Mouse (Mus musculus): ENCODE data around the gene Mcm10. TPM values are rescaled to one million over a fixed set of nuclear protein-coding genes. Genes with fewer than 3 reads are reported as not detected.
A peak's percentile ranks its signal among the peaks of the same experiment; 100 is the strongest.

The Mcm10 gene
- total and polyA plus RNA-seq, 2 experiments, result 21.8 to 36.0 TPM

DNA sequence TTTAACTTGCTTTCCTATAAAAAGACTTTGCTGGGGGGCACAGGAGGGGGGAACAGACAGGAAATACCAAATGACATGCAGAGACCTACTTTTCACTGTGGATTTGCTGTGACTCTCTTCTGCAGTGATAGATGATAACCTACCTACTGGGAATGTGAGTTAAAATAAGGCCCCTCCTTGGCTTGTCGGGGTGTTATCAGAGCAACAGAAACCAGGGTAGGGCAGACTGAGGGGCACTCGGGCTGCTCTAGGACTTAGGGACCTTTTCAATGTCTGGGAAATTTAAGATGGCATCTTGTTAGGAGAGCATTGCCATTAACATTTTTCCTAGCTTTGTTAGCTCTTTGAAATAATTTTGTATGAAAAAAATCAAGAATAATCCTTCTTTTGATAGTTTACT, 10.7 kb upstream of the Mcm10 start:
- no peaks in the 10 kb centered on the region for H3K79me2 ChIP-seq (ENCODE audit: control insufficient read depth, insufficient read depth, low read length)
- no peak overlapping the region for H3K9ac ChIP-seq (ENCODE audit: low read depth, low read length)
- no peak overlapping the region for H3K27ac ChIP-seq (replicated peaks; ENCODE audit: insufficient read depth, low read depth, low read length)
- no peaks in the 10 kb centered on the region for H3K27me3 ChIP-seq (ENCODE audit: control insufficient read depth, insufficient read depth, low read length)
- no peaks in the 10 kb centered on the region for H3K4me1 ChIP-seq (ENCODE audit: control insufficient read depth, insufficient read depth, low read length)
- 67% methylated on average over 2 of the region's 2 CpGs for WGBS
- no peak overlapping the region for H3K4me3 ChIP-seq (ENCODE audit: insufficient read depth, low read depth, low read length)
- peaks cover 72% of the 10 kb centered on the region for H3K36me3 ChIP-seq (ENCODE audit: control insufficient read depth, insufficient read depth, low read length)
- DNase-seq (ENCODE audit: extremely low read depth, low read depth, low spot score), result no peak
- TF ChIP-seq CTCF (IDR thresholded peaks at IDR 0.05; ENCODE audit: low read depth, low read length) (no peak), POLR2A (IDR thresholded peaks at IDR 0.05; ENCODE audit: extremely low read depth, insufficient read depth, low read length) (no peak)

GRCm38 (mm10) chr2:5019708-5020107, 7.1 kb upstream of the Mcm10 start:
- DNase-seq (ENCODE audit: extremely low read depth, low read depth, low spot score), result no peak
- Histone ChIP-seq H3K27ac (replicated peaks; ENCODE audit: insufficient read depth, low read depth, low read length) (no peak overlapping the region), H3K4me3 (ENCODE audit: insufficient read depth, low read depth, low read length) (no peak overlapping the region), H3K36me3 (ENCODE audit: control insufficient read depth, insufficient read depth, low read length) (peaks cover 52% of the 10 kb centered on the region), H3K79me2 (ENCODE audit: control insufficient read depth, insufficient read depth, low read length) (no peaks in the 10 kb centered on the region), H3K4me1 (ENCODE audit: control insufficient read depth, insufficient read depth, low read length) (peaks cover 3% of the 10 kb centered on the region; the same call in 1 of the 2 replicates), H3K9ac (ENCODE audit: low read depth, low read length) (no peak overlapping the region), H3K27me3 (ENCODE audit: control insufficient read depth, insufficient read depth, low read length) (no peaks in the 10 kb centered on the region)
- TF ChIP-seq CTCF (IDR thresholded peaks at IDR 0.05; ENCODE audit: low read depth, low read length) (no peak), POLR2A (IDR thresholded peaks at IDR 0.05; ENCODE audit: extremely low read depth, insufficient read depth, low read length) (no peak)
- 64% methylated on average over 1 of the region's 1 CpGs for WGBS

DNA sequence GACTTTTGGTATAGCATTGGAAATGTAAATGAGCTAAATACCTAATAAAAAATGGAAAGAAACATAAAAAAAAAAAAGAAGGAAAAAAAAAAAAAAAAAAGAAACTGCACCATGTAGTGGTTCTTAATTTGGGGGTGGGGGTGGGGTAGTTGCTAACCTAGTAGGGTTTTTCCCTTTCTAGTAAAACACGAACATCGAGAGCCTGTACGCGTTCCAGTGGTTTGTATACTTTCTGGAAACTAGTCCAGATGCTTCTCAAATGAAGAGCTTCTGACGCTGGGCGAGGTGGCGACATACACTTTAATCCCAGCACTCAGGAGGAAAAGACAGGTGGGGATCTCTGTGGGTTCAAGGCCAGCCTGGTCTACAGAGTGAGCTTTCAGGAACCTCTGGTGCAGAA, 4.3 kb upstream of the Mcm10 start:
- H3K79me2 ChIP-seq (ENCODE audit: control insufficient read depth, insufficient read depth, low read length), result no peaks in the 10 kb centered on the region
- no peaks in the 10 kb centered on the region for H3K27me3 ChIP-seq (ENCODE audit: control insufficient read depth, insufficient read depth, low read length)
- H3K9ac ChIP-seq (ENCODE audit: low read depth, low read length), result no peak overlapping the region
- peaks cover 30% of the 10 kb centered on the region for H3K36me3 ChIP-seq (ENCODE audit: control insufficient read depth, insufficient read depth, low read length)
- H3K4me1 ChIP-seq (ENCODE audit: control insufficient read depth, insufficient read depth, low read length), result peaks cover 5% of the 10 kb centered on the region; the same call in 1 of the 2 replicates
- 79% methylated on average over 7 of the region's 7 CpGs for WGBS
- no peak for DNase-seq (ENCODE audit: extremely low read depth, low read depth, low spot score)
- H3K4me3 ChIP-seq (ENCODE audit: insufficient read depth, low read depth, low read length), result no peak overlapping the region
- no peak for TF ChIP-seq POLR2A (IDR thresholded peaks at IDR 0.05; ENCODE audit: extremely low read depth, insufficient read depth, low read length)
- no peak for TF ChIP-seq CTCF (IDR thresholded peaks at IDR 0.05; ENCODE audit: low read depth, low read length)
- H3K27ac ChIP-seq (replicated peaks; ENCODE audit: insufficient read depth, low read depth, low read length), result no peak overlapping the region

DNA sequence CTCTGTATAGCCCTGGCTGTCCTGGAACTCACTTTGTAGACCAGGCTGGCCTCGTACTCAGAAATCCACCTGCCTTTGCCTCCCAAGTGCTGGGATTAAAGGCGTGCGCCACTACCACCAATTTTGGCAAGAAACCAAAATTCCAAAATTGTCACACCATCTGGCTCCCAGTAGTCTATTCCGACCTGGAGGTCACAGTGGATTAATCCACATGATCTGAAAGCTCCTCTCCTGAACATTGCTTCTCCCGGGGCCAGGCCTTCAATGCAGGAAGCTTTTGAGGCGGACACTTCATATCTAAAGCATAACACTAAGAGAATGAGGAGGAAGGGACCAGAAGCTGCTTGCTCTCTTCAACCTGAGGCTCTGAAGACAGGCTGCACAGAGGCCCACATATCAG, 2.9 kb upstream of the Mcm10 start:
- TF ChIP-seq CTCF (IDR thresholded peaks at IDR 0.05; ENCODE audit: low read depth, low read length), result no peak
- peak; percentile 55 for DNase-seq (ENCODE audit: extremely low read depth, low read depth, low spot score)
- Histone ChIP-seq H3K9ac (ENCODE audit: low read depth, low read length) (no peak overlapping the region), H3K79me2 (ENCODE audit: control insufficient read depth, insufficient read depth, low read length) (no peaks in the 10 kb centered on the region), H3K4me1 (ENCODE audit: control insufficient read depth, insufficient read depth, low read length) (peaks cover 5% of the 10 kb centered on the region; the same call in 1 of the 2 replicates), H3K4me3 (ENCODE audit: insufficient read depth, low read depth, low read length) (no peak overlapping the region), H3K27ac (replicated peaks; ENCODE audit: insufficient read depth, low read depth, low read length) (0 out of 2 replicates have a peak overlapping the region, but pooled peaks have one; percentile 7), H3K27me3 (ENCODE audit: control insufficient read depth, insufficient read depth, low read length) (no peaks in the 10 kb centered on the region), H3K36me3 (ENCODE audit: control insufficient read depth, insufficient read depth, low read length) (peaks cover 18% of the 10 kb centered on the region)
- WGBS, result 53% methylated on average over 6 of the region's 6 CpGs

GRCm38 (mm10) chr2:5014616-5015015, 2.0 kb upstream of the Mcm10 start:
- 39% methylated on average over 7 of the region's 7 CpGs for whole genome bisulfite sequencing
- TF ChIP-seq CTCF (IDR thresholded peaks at IDR 0.05; ENCODE audit: low read depth, low read length), result no peak
- no peak for TF ChIP-seq POLR2A (IDR thresholded peaks at IDR 0.05; ENCODE audit: extremely low read depth, insufficient read depth, low read length)
- no peak overlapping the region for H3K9ac ChIP-seq (ENCODE audit: low read depth, low read length)
- H3K27ac ChIP-seq (replicated peaks; ENCODE audit: insufficient read depth, low read depth, low read length), result peak overlapping the region; percentile 5
- H3K4me3 ChIP-seq (ENCODE audit: insufficient read depth, low read depth, low read length), result no peak overlapping the region
- DNase-seq (ENCODE audit: extremely low read depth, low read depth, low spot score), result peak; percentile 75
- H3K79me2 ChIP-seq (ENCODE audit: control insufficient read depth, insufficient read depth, low read length), result no peaks in the 10 kb centered on the region
- no peaks in the 10 kb centered on the region for H3K27me3 ChIP-seq (ENCODE audit: control insufficient read depth, insufficient read depth, low read length)
- peaks cover 11% of the 10 kb centered on the region for H3K36me3 ChIP-seq (ENCODE audit: control insufficient read depth, insufficient read depth, low read length)
- peaks cover 5% of the 10 kb centered on the region; the same call in 1 of the 2 replicates for H3K4me1 ChIP-seq (ENCODE audit: control insufficient read depth, insufficient read depth, low read length)

- peak overlapping the region; percentile 68; the same call in 1 of the 2 replicates for H3K4me3 ChIP-seq (ENCODE audit: insufficient read depth, low read depth, low read length)
- no peaks in the 10 kb centered on the region for H3K27me3 ChIP-seq (ENCODE audit: control insufficient read depth, insufficient read depth, low read length)
- no peak for TF ChIP-seq CTCF (IDR thresholded peaks at IDR 0.05; ENCODE audit: low read depth, low read length)
- no peak for TF ChIP-seq POLR2A (IDR thresholded peaks at IDR 0.05; ENCODE audit: extremely low read depth, insufficient read depth, low read length)
- no peaks in the 10 kb centered on the region for H3K36me3 ChIP-seq (ENCODE audit: control insufficient read depth, insufficient read depth, low read length)
- WGBS, result 15% methylated on average over 8 of the region's 8 CpGs
- peaks cover 5% of the 10 kb centered on the region; the same call in 1 of the 2 replicates for H3K4me1 ChIP-seq (ENCODE audit: control insufficient read depth, insufficient read depth, low read length)
- no peak for DNase-seq (ENCODE audit: extremely low read depth, low read depth, low spot score)
- no peaks in the 10 kb centered on the region for H3K79me2 ChIP-seq (ENCODE audit: control insufficient read depth, insufficient read depth, low read length)
- H3K27ac ChIP-seq (replicated peaks; ENCODE audit: insufficient read depth, low read depth, low read length), result no peak overlapping the region
- H3K9ac ChIP-seq (ENCODE audit: low read depth, low read length), result no peak overlapping the region
These were observed 597 bp downstream of the Mcm10 start for GRCm38 (mm10) chr2:5011898-5012490.
